Mouse (Mus musculus) hindbrain, embryonic 14.5 days (tissue): ENCODE data around the gene Rpl3. TPM values are rescaled to one million over a fixed set of nuclear protein-coding genes. Genes with fewer than 3 reads are reported as not detected.

Experiments used
- ATAC-seq: fragments of 200-750 bp; cut with Nextera tagmentation; 2 replicates; pipeline ENCODE4 v1.8.0; 2017; ENCODE audit warnings: moderate number of reproducible peaks, mild to moderate bottlenecking, moderate TSS enrichment, moderate library complexity; ENCODE audit not compliant: low FRiP score
- DNase-seq: peaks from one replicate; pipeline ENCODE4 v3.0.0-alpha.2; 2015; ENCODE audit warnings: low spot score
- H3K27ac ChIP-seq: fragments of 300-500 bp; sonication (generic); 2 replicates; pipeline ENCODE4 v1.5.1; 2014; ENCODE audit warnings: mild to moderate bottlenecking, moderate library complexity
- H3K27me3 ChIP-seq: fragments of 300-500 bp; sonication (generic); 2 replicates; pipeline ENCODE4 v1.6.1; 2014; ENCODE audit warnings: mild to moderate bottlenecking, low read length, mixed read lengths; ENCODE audit not compliant: control insufficient read depth, insufficient read depth
- H3K36me3 ChIP-seq: fragments of 300-500 bp; sonication (generic); replicated peaks from 2 replicates; pipeline ENCODE4 v1.6.1; 2014; ENCODE audit not compliant: control insufficient read depth, insufficient read depth
- H3K4me1 ChIP-seq: fragments of 300-500 bp; sonication (generic); replicated peaks from 2 replicates; pipeline ENCODE4 v1.6.1; 2014; ENCODE audit warnings: antibody characterized with exemption, low read length, mixed read lengths; ENCODE audit not compliant: control insufficient read depth, insufficient read depth
- H3K4me2 ChIP-seq: fragments of 300-500 bp; sonication (generic); replicated peaks from 2 replicates; pipeline ENCODE4 v1.6.1; 2014; ENCODE audit warnings: mild to moderate bottlenecking, moderate library complexity
- H3K4me3 ChIP-seq: fragments of 300-500 bp; sonication (generic); replicated peaks from 2 replicates; pipeline ENCODE4 v1.5.1; 2014; ENCODE audit warnings: mild to moderate bottlenecking, low read length
- H3K9ac ChIP-seq: fragments of 300-500 bp; sonication (generic); 2 replicates; pipeline ENCODE4 v1.6.1; 2014
- H3K9me3 ChIP-seq: fragments of 300-500 bp; sonication (generic); 2 replicates; pipeline ENCODE4 v1.6.1; 2016; ENCODE audit warnings: low read length; ENCODE audit not compliant: control insufficient read depth
- WGBS: fragments of 180-500 bp; shearing (Covaris S2); extraction: QIAGEN DNeasy Blood & Tissue Kit; methylation state at CpG from one replicate; pipeline ENCODE4 v1.1.7; 2014; 5-methylcytosine and 5-hydroxymethylcytosine counted together
- polyA plus RNA-seq: library from polyadenylated mRNA; unstranded; fragments of >200 nt; fragmentation: Nextera tagmentation; extraction: Ambion mirVana; gene quantifications from 2 replicates; pipeline ENCODE4 v1.2.1, GENCODE M21; 2014

Gene Rpl3
- polyA plus RNA-seq, 1 experiment from 2014 or later, result 734 TPM

- DNase-seq (no peak), ATAC-seq (no peak)
- Histone ChIP-seq H3K9ac (no peak overlapping the region), H3K36me3 (no peaks in the 10 kb centered on the region; the same call in none of the 2 replicates), H3K27ac (no peak overlapping the region), H3K9me3 (no peaks in the 10 kb centered on the region), H3K4me1 (no peaks in the 10 kb centered on the region), H3K27me3 (no peaks in the 10 kb centered on the region), H3K4me2 (no peak overlapping the region), H3K4me3 (no peak overlapping the region)
- 64% methylated on average over 12 of the region's 12 CpGs for WGBS
Observed at GRCm38 (mm10) chr15:80105490-80106410, 14.1 kb upstream of the Rpl3 start.

GRCm38 (mm10) chr15:80102495-80102894 lies 10.8 kb upstream of the Rpl3 start:
- Histone ChIP-seq H3K9me3 (no peaks in the 10 kb centered on the region), H3K27me3 (no peaks in the 10 kb centered on the region), H3K27ac (no peak overlapping the region), H3K4me2 (no peak overlapping the region), H3K36me3 (no peaks in the 10 kb centered on the region), H3K4me1 (peaks cover 10% of the 10 kb centered on the region), H3K9ac (no peak overlapping the region), H3K4me3 (no peak overlapping the region)
- no peak for ATAC-seq
- 84% methylated on average over 6 of the region's 6 CpGs for WGBS
- no peak for DNase-seq

- Histone ChIP-seq H3K36me3 (no peaks in the 10 kb centered on the region), H3K4me1 (peaks cover 14% of the 10 kb centered on the region), H3K27me3 (no peaks in the 10 kb centered on the region), H3K9me3 (no peaks in the 10 kb centered on the region), H3K27ac (no peak overlapping the region), H3K4me3 (no peak overlapping the region), H3K9ac (no peak overlapping the region), H3K4me2 (no peak overlapping the region)
- WGBS, result 78% methylated on average over 6 of the region's 6 CpGs
- no peak for DNase-seq
- no peak for ATAC-seq
Observed at GRCm38 (mm10) chr15:80101503-80101902, 9.8 kb upstream of the Rpl3 start.

GRCm38 (mm10) chr15:80100871-80101270 lies 9.2 kb upstream of the Rpl3 start:
- Histone ChIP-seq H3K4me1 (peaks cover 14% of the 10 kb centered on the region), H3K27ac (no peak overlapping the region), H3K9me3 (no peaks in the 10 kb centered on the region), H3K36me3 (no peaks in the 10 kb centered on the region), H3K4me2 (no peak overlapping the region), H3K9ac (no peak overlapping the region), H3K4me3 (no peak overlapping the region), H3K27me3 (no peaks in the 10 kb centered on the region)
- WGBS, result 83% methylated on average over 10 of the region's 10 CpGs
- ATAC-seq (no peak), DNase-seq (no peak)

- no peak for DNase-seq
- Histone ChIP-seq H3K27ac (no peak overlapping the region), H3K4me2 (no peak overlapping the region), H3K27me3 (no peaks in the 10 kb centered on the region), H3K4me1 (peaks cover 14% of the 10 kb centered on the region), H3K36me3 (no peaks in the 10 kb centered on the region), H3K9me3 (no peaks in the 10 kb centered on the region), H3K9ac (no peak overlapping the region), H3K4me3 (no peak overlapping the region)
- WGBS, result 83% methylated on average over 3 of the region's 3 CpGs
- no peak for ATAC-seq
Observed at GRCm38 (mm10) chr15:80100196-80100595, 8.5 kb upstream of the Rpl3 start.

GRCm38 (mm10) chr15:80099477-80099876 lies 7.8 kb upstream of the Rpl3 start:
- WGBS, result 72% methylated on average over 3 of the region's 3 CpGs
- H3K27ac ChIP-seq, result no peak overlapping the region
- H3K4me2 ChIP-seq, result no peak overlapping the region
- H3K4me1 ChIP-seq, result peaks cover 14% of the 10 kb centered on the region
- no peak overlapping the region for H3K9ac ChIP-seq
- no peaks in the 10 kb centered on the region for H3K36me3 ChIP-seq
- H3K27me3 ChIP-seq, result no peaks in the 10 kb centered on the region
- no peaks in the 10 kb centered on the region for H3K9me3 ChIP-seq
- ATAC-seq, result no peak
- no peak overlapping the region for H3K4me3 ChIP-seq
- no peak for DNase-seq

GRCm38 (mm10) chr15:80098809-80099208 lies 7.1 kb upstream of the Rpl3 start:
- DNase-seq (no peak), ATAC-seq (no peak)
- Histone ChIP-seq H3K4me1 (peaks cover 14% of the 10 kb centered on the region), H3K36me3 (no peaks in the 10 kb centered on the region), H3K27ac (no peak overlapping the region), H3K9me3 (no peaks in the 10 kb centered on the region), H3K27me3 (no peaks in the 10 kb centered on the region), H3K4me3 (no peak overlapping the region), H3K9ac (no peak overlapping the region), H3K4me2 (no peak overlapping the region)
- WGBS, result 50% methylated on average over 9 of the region's 9 CpGs

- no peaks in the 10 kb centered on the region for H3K9me3 ChIP-seq
- H3K27ac ChIP-seq, result no peak overlapping the region
- no peak overlapping the region for H3K4me3 ChIP-seq
- no peak overlapping the region for H3K4me2 ChIP-seq
- H3K9ac ChIP-seq, result no peak overlapping the region
- ATAC-seq, result no peak
- no peaks in the 10 kb centered on the region for H3K27me3 ChIP-seq
- H3K4me1 ChIP-seq, result peaks cover 14% of the 10 kb centered on the region
- WGBS, result 39% methylated on average over 8 of the region's 8 CpGs
- no peaks in the 10 kb centered on the region for H3K36me3 ChIP-seq
- DNase-seq, result no peak
Observed at GRCm38 (mm10) chr15:80097999-80098461, 6.4 kb upstream of the Rpl3 start.

- H3K27ac ChIP-seq, result no peak overlapping the region
Observed at GRCm38 (mm10) chr15:80096946-80097881, 5.5 kb upstream of the Rpl3 start.

More at GRCm38 (mm10) chr15:80096946-80097881, 5.5 kb upstream of the Rpl3 start:
- WGBS, result 23% methylated on average over 19 of the region's 20 CpGs
- H3K4me2 ChIP-seq, result peak overlapping the region; percentile 14; the same call in 1 of the 2 replicates
- peaks cover 17% of the 10 kb centered on the region for H3K4me1 ChIP-seq
- no peak overlapping the region for H3K4me3 ChIP-seq
- 0 out of 2 replicates have a peak overlapping the region, but pooled peaks have one; percentile 6 for H3K9ac ChIP-seq
- H3K36me3 ChIP-seq, result no peaks in the 10 kb centered on the region
- peak; percentile 29; the same call in 1 of the 2 replicates for ATAC-seq
- DNase-seq, result peak; percentile 62
- H3K9me3 ChIP-seq, result no peaks in the 10 kb centered on the region
- no peaks in the 10 kb centered on the region for H3K27me3 ChIP-seq
